Mouse (Mus musculus) c-Kit-negative CD71-positive TER-119-positive erythroid progenitor cells, embryonic 14.5 days (primary cell): ENCODE measurements around the gene Sprr2a3.
"Not testable (repeated sequence)": the region's sequence is repeated elsewhere in the genome, so short reads cannot be mapped to it uniquely, and the experiment has no call there.

Experiments
- DNase-seq: peaks from one replicate; pipeline ENCODE4 v3.0.0-alpha.2; 2013; ENCODE audit warnings: low read depth, low spot score

The Sprr2a3 gene

DNA sequence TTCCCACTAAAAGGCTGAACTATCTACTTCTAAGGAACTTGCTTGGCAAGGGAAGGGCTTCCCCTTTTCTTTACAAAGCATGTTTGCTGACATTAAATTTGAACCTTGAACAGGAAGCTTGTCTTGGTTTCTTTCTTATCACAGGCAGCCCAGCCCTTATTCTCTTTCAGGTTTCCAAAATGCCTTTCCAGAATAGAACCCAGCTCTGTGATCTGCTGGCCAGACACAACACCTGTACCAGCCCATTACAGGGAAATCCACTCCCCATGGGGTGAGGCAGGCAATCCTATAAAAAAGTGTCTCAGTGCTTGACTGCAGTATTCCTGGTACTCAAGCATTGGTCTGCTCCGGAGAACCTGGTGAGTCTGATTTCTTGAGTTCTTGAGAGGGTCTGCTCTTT is at the start of gene Sprr2a3:
TSS of gene Sprr2a3 (plus strand) at position 317 of the 400 bp plus-strand sequence.
- not testable (repeated sequence) for DNase-seq

DNA sequence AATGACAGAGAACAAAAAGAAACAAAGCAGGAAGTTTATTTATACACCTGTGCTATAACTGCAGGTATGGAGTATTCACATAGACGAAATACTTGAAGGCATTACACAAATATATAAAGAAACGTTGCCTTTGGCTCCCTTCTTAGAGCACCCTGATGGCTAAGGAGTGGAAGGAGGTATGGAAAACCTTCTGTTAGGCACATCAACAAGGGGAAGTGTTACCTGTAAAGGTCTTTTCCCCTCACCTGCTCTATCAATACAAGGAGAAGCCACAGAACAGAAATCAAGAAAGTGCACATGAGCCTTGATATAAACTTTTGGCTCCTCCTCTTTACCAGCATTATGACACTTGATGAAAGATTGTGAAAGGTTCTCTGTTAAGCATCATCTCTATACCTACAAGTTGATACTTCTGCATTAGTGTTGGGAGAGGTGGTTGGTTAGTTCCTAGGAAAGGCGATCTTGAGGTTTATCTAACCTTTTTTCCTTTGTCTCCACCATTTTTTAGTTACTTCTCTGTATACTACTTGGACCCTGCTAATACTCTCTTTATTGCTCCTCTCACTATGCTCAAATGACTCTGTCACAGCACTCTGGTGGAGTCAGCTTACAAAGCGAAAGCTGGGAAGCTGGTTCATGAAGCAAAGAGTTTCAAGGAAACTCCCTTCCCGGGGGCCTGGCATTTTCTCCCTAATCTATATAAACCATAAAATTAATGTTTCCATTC is 48.6 kb upstream of the Sprr2a3 start:
- not testable (repeated sequence) for DNase-seq

- not testable (repeated sequence) for DNase-seq
These were observed 46.5 kb upstream of the Sprr2a3 start for GRCm38 (mm10) chr3:92238736-92239135.

DNA sequence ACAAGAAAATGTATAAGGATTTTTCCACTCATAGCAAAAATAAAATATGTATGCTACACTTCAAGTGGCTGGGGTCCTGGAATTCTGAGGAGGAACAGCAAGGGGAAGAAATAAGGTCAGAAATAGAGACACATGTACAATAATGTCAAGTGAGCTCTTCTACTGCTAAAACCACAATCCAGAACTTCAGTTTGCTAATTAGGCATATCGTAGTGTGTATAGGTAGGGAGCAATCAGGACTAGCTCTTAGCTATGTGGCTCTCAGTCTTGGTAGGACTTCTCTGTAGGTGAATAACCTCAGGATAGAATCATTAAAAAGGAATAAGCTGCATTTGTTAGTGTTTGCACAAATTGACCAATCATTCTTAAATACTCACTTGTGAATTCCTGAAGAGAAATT is 46.0 kb upstream of the Sprr2a3 start:
- DNase-seq = not testable (repeated sequence)

- not testable (repeated sequence) for DNase-seq
These were observed 40.4 kb upstream of the Sprr2a3 start for GRCm38 (mm10) chr3:92244833-92245232.

- not testable (repeated sequence) for DNase-seq
These were observed 39.0 kb upstream of the Sprr2a3 start for GRCm38 (mm10) chr3:92246245-92246644.

DNA sequence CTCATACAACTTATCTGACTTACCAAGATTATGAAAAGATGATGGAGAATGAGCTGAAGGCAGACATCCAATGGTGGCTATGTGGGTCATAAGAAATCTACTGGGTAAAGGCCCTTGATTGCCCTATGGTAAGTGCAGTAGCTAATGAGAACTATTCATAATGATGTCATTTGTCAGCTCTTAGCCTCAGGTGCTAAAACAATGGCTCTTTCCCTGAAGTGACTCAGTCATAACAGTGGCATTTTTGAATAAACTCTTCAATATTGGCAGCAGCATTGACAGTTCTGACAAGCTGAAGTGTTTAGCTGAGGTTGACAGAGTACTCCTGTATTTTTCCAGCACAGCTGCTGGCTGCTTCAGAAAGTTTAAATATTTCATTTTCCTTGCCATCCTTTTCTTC is 36.7 kb upstream of the Sprr2a3 start:
- not testable (repeated sequence) for DNase-seq

DNA sequence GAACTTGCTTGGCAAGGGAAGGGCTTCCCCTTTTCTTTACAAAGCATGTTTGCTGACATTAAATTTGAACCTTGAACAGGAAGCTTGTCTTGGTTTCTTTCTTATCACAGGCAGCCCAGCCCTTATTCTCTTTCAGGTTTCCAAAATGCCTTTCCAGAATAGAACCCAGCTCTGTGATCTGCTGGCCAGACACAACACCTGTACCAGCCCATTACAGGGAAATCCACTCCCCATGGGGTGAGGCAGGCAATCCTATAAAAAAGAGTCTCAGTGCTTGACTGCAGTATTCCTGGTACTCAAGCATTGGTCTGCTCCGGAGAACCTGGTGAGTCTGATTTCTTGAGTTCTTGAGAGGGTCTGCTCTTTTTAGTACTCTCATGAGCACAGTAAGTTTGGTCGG is 34.8 kb upstream of the Sprr2a3 start:
- DNase-seq = not testable (repeated sequence)

GRCm38 (mm10) chr3:92253860-92254259 is 31.4 kb upstream of the Sprr2a3 start:
- not testable (repeated sequence) for DNase-seq

GRCm38 (mm10) chr3:92258526-92258925 is 26.7 kb upstream of the Sprr2a3 start:
- DNase-seq = not testable (repeated sequence)

DNA sequence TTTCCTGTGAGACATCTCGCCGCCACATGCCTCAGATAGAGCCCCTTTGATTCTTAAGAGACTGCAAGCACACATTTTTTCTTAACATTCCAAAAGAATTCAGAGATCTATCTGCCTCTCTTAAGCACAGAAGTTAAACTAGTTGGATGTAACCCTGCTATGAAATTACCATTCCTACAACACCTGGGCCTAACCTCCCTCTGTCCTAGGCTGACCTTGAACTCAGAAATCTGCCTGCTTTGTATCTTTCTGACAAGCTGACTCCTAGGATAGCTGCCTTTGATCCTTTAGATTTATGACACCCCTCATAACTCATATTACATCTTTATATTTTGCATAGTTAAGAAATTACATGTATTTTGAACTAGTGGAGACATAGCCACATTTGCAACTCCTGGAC is 21.8 kb upstream of the Sprr2a3 start:
- DNase-seq = not testable (repeated sequence)

DNA sequence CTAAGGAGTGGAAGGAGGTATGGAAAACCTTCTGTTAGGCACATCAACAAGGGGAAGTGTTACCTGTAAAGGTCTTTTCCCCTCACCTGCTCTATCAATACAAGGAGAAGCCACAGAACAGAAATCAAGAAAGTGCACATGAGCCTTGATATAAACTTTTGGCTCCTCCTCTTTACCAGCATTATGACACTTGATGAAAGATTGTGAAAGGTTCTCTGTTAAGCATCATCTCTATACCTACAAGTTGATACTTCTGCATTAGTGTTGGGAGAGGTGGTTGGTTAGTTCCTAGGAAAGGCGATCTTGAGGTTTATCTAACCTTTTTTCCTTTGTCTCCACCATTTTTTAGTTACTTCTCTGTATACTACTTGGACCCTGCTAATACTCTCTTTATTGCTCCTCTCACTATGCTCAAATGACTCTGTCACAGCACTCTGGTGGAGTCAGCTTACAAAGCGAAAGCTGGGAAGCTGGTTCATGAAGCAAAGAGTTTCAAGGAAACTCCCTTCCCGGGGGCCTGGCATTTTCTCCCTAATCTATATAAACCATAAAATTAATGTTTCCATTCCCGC is 13.7 kb upstream of the Sprr2a3 start:
- DNase-seq = not testable (repeated sequence)

GRCm38 (mm10) chr3:92273504-92273903 is 11.7 kb upstream of the Sprr2a3 start:
- not testable (repeated sequence) for DNase-seq

GRCm38 (mm10) chr3:92274018-92274417 is 11.2 kb upstream of the Sprr2a3 start:
- not testable (repeated sequence) for DNase-seq

GRCm38 (mm10) chr3:92279663-92280062 is 5.6 kb upstream of the Sprr2a3 start:
- not testable (repeated sequence) for DNase-seq

DNA sequence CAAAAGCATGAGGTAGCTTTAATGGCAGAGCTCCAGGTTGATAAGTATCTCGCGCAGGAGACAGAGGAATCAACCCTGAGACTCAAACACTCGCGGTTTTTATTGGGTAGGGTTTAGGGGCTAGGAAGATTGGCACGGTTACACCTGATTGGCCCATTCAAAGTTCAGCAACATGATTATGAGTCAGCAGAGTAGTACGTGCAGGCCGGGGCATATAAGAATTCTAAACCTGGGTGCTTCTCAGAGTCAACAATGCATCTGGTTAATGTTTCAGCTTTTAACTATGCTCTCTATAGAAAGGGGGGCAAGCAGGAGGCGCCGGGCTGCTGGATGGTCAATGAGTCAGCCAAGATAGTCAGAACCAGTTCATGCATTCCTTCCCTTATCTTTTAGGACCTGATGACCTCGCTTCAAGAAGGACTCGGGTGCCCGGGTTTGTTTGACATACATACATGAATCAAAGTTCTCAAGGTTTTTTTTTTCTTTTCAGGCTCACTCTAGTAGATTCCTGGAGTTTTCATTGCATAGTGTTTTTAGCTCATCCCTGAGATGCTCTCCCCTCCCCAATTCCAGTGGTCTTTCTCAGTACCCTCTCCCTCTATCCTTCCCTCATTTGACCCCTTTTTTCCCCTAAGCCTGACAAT is 4.1 kb upstream of the Sprr2a3 start:
- DNase-seq = not testable (repeated sequence)

DNA sequence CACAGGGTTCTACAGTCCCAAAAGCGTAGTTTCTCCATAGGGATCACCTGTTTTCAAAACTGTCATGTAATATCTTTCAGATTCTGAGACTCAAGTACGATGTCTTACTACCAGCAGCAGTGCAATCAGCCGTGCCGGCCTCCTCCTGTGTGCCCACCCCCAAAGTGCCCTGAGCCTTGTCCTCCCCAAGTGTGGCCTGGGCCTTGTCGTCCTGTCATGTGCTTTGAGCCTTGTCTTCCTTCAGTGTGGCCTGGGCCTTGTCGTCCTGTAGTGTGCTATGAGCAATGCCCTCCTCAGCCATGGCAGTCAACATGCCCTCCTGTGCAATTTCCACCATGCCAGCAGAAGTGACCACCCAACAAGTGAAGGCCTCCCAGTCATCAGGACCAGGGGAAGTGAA is 3.3 kb downstream of the Sprr2a3 start:
- DNase-seq = not testable (repeated sequence)

DNA sequence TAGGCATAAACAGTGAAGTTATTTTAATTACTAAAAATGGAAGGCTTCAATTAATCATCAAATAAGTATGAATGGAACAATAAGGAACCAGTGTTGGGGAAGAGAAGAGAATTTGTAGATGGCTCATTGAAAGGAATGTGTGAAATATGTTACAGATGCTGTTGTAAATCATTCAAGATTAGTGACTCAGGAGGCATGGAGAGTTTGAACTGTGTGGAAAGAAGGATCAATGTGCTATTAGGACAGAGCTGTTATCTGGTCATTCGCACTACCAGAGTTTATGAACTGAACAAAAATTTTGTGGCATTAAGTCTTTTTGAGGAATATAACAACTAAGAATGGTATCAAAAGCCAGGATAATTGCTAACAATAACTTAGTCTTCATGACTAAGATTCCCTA is 22.2 kb downstream of the Sprr2a3 start:
- DNase-seq = no peak

- DNase-seq = no peak
These were observed 31.1 kb downstream of the Sprr2a3 start, which contains the start of gene Sprr2b for GRCm38 (mm10) chr3:92316320-92316719. Sprr2b (plus strand) TSS chr3:92316620.

DNA sequence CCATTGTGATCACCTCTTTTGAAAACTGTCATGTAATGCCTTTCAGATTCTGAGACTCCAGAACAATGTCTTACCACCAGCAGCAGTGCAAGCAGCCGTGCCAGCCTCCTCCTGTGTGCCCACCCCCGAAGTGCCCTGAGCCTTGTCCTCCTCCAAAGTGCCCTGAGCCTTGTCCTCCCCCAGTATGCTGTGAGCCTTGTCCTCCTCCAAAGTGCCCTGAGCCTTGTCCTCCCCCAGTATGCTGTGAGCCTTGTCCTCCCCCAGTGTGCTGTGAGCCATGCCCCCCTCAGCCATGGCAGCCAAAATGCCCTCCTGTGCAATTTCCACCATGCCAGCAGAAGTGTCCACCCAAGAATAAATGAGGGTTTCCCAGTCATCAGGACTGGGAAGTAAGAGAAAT is 32.2 kb downstream of the Sprr2a3 start:
- no peak for DNase-seq

DNA sequence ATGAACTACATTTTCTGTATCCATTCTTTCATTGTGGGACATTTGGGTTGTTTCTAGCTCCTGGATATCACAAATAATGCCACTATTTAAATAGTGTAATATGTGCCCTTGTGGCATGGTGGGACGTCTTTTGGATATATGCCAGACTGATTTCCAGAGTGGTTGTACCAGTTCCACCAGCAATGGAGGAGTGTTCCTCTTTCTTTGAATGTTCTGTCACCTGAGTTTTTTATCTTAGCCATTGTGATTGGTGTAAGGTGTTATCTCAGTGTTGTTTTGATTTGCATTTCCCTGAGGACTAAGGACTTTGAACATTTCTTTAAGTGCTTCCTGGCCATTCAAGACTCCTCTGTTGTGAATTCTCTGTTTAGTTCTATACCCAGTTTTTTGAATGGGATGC is 51.1 kb downstream of the Sprr2a3 start:
- no peak for DNase-seq

DNA sequence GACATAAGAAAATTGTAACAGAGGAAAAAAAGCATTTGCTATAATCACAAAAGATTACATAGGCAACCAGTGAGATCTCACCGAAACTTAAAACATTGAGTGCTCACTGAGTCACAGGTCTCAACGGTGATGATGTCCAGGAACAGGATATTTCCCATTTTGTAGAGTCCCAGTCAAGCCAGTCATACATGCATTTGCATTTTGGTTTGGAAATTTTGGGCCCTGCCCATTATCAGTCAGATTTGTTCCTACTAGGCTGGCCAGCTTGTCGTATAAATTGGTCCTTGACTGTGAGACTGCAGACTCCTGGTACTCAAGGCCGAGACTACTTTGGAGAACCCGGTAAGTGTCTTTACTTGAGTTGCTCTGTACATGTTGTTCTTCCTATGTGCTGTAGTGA is 53.6 kb downstream of the Sprr2a3 start, which contains the start of gene Sprr2d:
TSS of gene Sprr2d (plus strand) at position 301 of the 400 bp plus-strand sequence.
- DNase-seq = no peak
